In genomic region chr6:115692963-115693730, GRCm38 (mm10) we compare ENCODE assay signal across 9 mouse cellular contexts. TPM values are rescaled to one million over a fixed set of nuclear protein-coding genes. Genes with fewer than 3 reads are reported as not detected.
DNase-seq lines count a peak whose midpoint lies in the region; ATAC-seq and TF ChIP-seq lines count a peak whose summit lies in the region.
"Had no signal": no experiment of that assay in that cellular context is flagged by ENCODE, and none has a peak within 500 bp of the region (broad histone marks: within the 10 kb centered on the region; RNA-seq: fewer than 3 reads in every experiment).

No protein-coding gene starts in this region.

- DNase-seq in hindbrain, embryonic 10.5 days (ENCODE audit: low spot score), result peak; percentile 21
- DNase-seq in 416B (ENCODE audit: low read depth) (peak; percentile 49), NIH3T3 (ENCODE audit: low read depth) (peak; percentile 31)
- DNase-seq in liver, postnatal 0 days, result peak; percentile 47
- no peak for DNase-seq in layer of hippocampus, adult 9-11 months
- no peak for DNase-seq in layer of hippocampus, postnatal 10 days (ENCODE audit: low spot score in 2 of 2)
- no peak for DNase-seq in urinary bladder, postnatal 4 days (ENCODE audit: low spot score in 2 of 2)

- ATAC-seq in hindbrain, embryonic 12.5 days (ENCODE audit: low FRiP score), result no peak
- ATAC-seq in liver, postnatal 0 days, result no peak

- H3K4me2 ChIP-seq in hindbrain, embryonic 12.5 days (replicated peaks), result no peak overlapping the region
- no peak overlapping the region for H3K4me2 ChIP-seq in liver, postnatal 0 days (ENCODE audit: low read depth, low read length)
- H3K4me2 ChIP-seq: hindbrain, embryonic 14.5 days had no signal

- 73% methylated on average over 5 of the region's 5 CpGs for WGBS in hindbrain, embryonic 10.5 days
- WGBS in hindbrain, embryonic 12.5 days, result 69% methylated on average over 5 of the region's 5 CpGs
- WGBS in liver, postnatal 0 days (ENCODE audit: insufficient replicate concordance), result 61% methylated on average over 5 of the region's 5 CpGs

- H3K27ac ChIP-seq in hindbrain, embryonic 10.5 days, result no peak overlapping the region
- H3K27ac ChIP-seq in hindbrain, embryonic 12.5 days, result no peak overlapping the region
- no peak overlapping the region for H3K27ac ChIP-seq in liver, postnatal 0 days (ENCODE audit: low read depth)
- H3K27ac ChIP-seq: hindbrain, embryonic 14.5 days had no signal

- TF ChIP-seq CTCF in liver, postnatal 0 days (IDR thresholded peaks at IDR 0.05; ENCODE audit: low read depth), result peak; percentile 59

- no peaks in the 10 kb centered on the region for H3K36me3 ChIP-seq in hindbrain, embryonic 10.5 days
- H3K36me3 ChIP-seq in hindbrain, embryonic 12.5 days, result no peaks in the 10 kb centered on the region
- H3K36me3 ChIP-seq in liver, postnatal 0 days (replicated peaks; ENCODE audit: insufficient read depth, low read length), result no peaks in the 10 kb centered on the region

- H3K27me3 ChIP-seq in hindbrain, embryonic 10.5 days (ENCODE audit: insufficient read depth, poor library complexity, severe bottlenecking), result no peaks in the 10 kb centered on the region
- no peaks in the 10 kb centered on the region for H3K27me3 ChIP-seq in hindbrain, embryonic 12.5 days
- no peaks in the 10 kb centered on the region for H3K27me3 ChIP-seq in liver, postnatal 0 days (ENCODE audit: insufficient read depth, low read length)

- H3K9me3 ChIP-seq in hindbrain, embryonic 10.5 days, result no peaks in the 10 kb centered on the region; the same call in 1 of the 2 replicates
- H3K9me3 ChIP-seq in hindbrain, embryonic 12.5 days (replicated peaks), result no peaks in the 10 kb centered on the region
- no peaks in the 10 kb centered on the region; the same call in 1 of the 2 replicates for H3K9me3 ChIP-seq in liver, postnatal 0 days (ENCODE audit: low read length)

- peaks cover 13% of the 10 kb centered on the region for H3K4me1 ChIP-seq in hindbrain, embryonic 10.5 days (replicated peaks)
- peaks cover 3% of the 10 kb centered on the region; the same call in 1 of the 2 replicates for H3K4me1 ChIP-seq in hindbrain, embryonic 12.5 days
- peaks cover 7% of the 10 kb centered on the region for H3K4me1 ChIP-seq in liver, postnatal 0 days (ENCODE audit: insufficient read depth)

- no peak overlapping the region for H3K4me3 ChIP-seq in hindbrain, embryonic 10.5 days
- H3K4me3 ChIP-seq in hindbrain, embryonic 12.5 days, result no peak overlapping the region
- no peak overlapping the region for H3K4me3 ChIP-seq in liver, postnatal 0 days (ENCODE audit: low read depth, low read length)

- no peak for TF ChIP-seq EP300 in liver, postnatal 0 days (IDR thresholded peaks at IDR 0.05; ENCODE audit: low read depth)

- no peak overlapping the region for H3K9ac ChIP-seq in hindbrain, embryonic 12.5 days
- no peak overlapping the region for H3K9ac ChIP-seq in liver, postnatal 0 days (replicated peaks)
- H3K9ac ChIP-seq: hindbrain, embryonic 14.5 days had no signal

RNA-seq across cellular contexts. Expression of gene Raf1, which starts 16.7 kb away (rescaled TPM):
- polyA plus RNA-seq in hindbrain, embryonic 10.5 days (2016; fragmentation: Nextera tagmentation; extraction: Ambion mirVana), result 116 and 135 TPM in 2 replicates
- polyA plus RNA-seq in hindbrain, embryonic 12.5 days (2016; fragmentation: Nextera tagmentation; extraction: Ambion mirVana), result 159 TPM in 2 replicates
- 39.6 and 43.5 TPM in 2 replicates for polyA plus RNA-seq in liver, postnatal 0 days (2015; fragmentation: Nextera tagmentation; extraction: Ambion mirVana)
- 100 to 1,000 TPM; 114 to 123 TPM for total RNA-seq in layer of hippocampus, postnatal 10 days (2021)

Comparison
In these comparisons a context has a peak if more than half of its experiments do, and no peak if none do; other contexts are left out.
1. DNase-seq: peak in hindbrain, embryonic 10.5 days (single experiment), 416B (single experiment), NIH3T3 (single experiment) and liver, postnatal 0 days (single experiment); none in layer of hippocampus, adult 9-11 months (single experiment), layer of hippocampus, postnatal 10 days (0 of 2) and urinary bladder, postnatal 4 days (0 of 2).